Mouse (Mus musculus) embryonic facial prominence, embryonic 15.5 days (tissue): Measurements from ENCODE around the gene Il17rc. TPM values are rescaled to one million over a fixed set of nuclear protein-coding genes. Genes with fewer than 3 reads are reported as not detected.

Experiments
- ATAC-seq: fragments of 200-750 bp; cut with Nextera tagmentation; 2 replicates; pipeline ENCODE4 v1.8.0; 2017; ENCODE audit warnings: low read depth, moderate TSS enrichment; ENCODE audit not compliant: insufficient number of reproducible peaks, low FRiP score, low TSS enrichment
- H3K27ac ChIP-seq: fragments of 300-500 bp; sonication (generic); replicated peaks from 2 replicates; pipeline ENCODE4 v1.5.1; 2015; ENCODE audit warnings: mild to moderate bottlenecking, inconsistent platforms
- H3K27me3 ChIP-seq: fragments of 300-500 bp; sonication (generic); 2 replicates; pipeline ENCODE4 v1.6.1; 2015; ENCODE audit warnings: inconsistent platforms
- H3K36me3 ChIP-seq: fragments of 300-500 bp; sonication (generic); 2 replicates; pipeline ENCODE4 v1.6.1; 2015; ENCODE audit warnings: mild to moderate bottlenecking, inconsistent platforms
- H3K4me1 ChIP-seq: fragments of 300-500 bp; sonication (generic); 2 replicates; pipeline ENCODE4 v1.6.1; 2015; ENCODE audit warnings: inconsistent platforms
- H3K4me2 ChIP-seq: fragments of 300-500 bp; sonication (generic); replicated peaks from 2 replicates; pipeline ENCODE4 v1.6.1; 2015; ENCODE audit warnings: mild to moderate bottlenecking, inconsistent platforms
- H3K4me3 ChIP-seq: fragments of 300-500 bp; sonication (generic); replicated peaks from 2 replicates; pipeline ENCODE4 v1.5.1; 2015; ENCODE audit warnings: mild to moderate bottlenecking, inconsistent platforms
- H3K9ac ChIP-seq: fragments of 300-500 bp; sonication (generic); 2 replicates; pipeline ENCODE4 v1.6.1; 2015; ENCODE audit warnings: inconsistent platforms
- H3K9me3 ChIP-seq: fragments of 300-500 bp; sonication (generic); replicated peaks from 2 replicates; pipeline ENCODE4 v1.6.1; 2016; ENCODE audit warnings: inconsistent platforms
- WGBS: fragments of 180-500 bp; shearing (Covaris S2); methylation state at CpG from one replicate; pipeline ENCODE4 v1.1.7; 2015; 5-methylcytosine and 5-hydroxymethylcytosine counted together
- microRNA-seq: library from miRNA; unstranded; fragments of <30 nt; microRNA quantifications from one replicate; pipeline ENCODE4, GENCODE M21; 2016; ENCODE audit warnings: borderline number of aligned reads
- polyA plus RNA-seq: library from polyadenylated mRNA; unstranded; fragments of >200 nt; fragmentation: Nextera tagmentation; extraction: Ambion mirVana; gene quantifications from 2 replicates; pipeline ENCODE4 v1.2.1, GENCODE M21; 2015

Gene Il17rc
- polyA plus RNA-seq, 1 experiment from 2014 or later = 37.5 TPM

- Histone ChIP-seq H3K27ac (peak within 1 kb of the TSS; percentile 77), H3K4me2 (peak within 1 kb of the TSS; percentile 62), H3K4me3 (peak within 1 kb of the TSS; percentile 98), H3K9me3 (no peaks in the 10 kb centered on the region), H3K9ac (peak within 1 kb of the TSS; percentile 86), H3K36me3 (peaks cover 7% of the 10 kb centered on the region; the same call in 1 of the 2 replicates), H3K4me1 (peaks cover 17% of the 10 kb centered on the region), H3K27me3 (no peaks in the 10 kb centered on the region)
- WGBS = under 1% methylated on average over 47 of the region's 47 CpGs
- ATAC-seq = peak; percentile 70
Observed at GRCm38 (mm10) chr6:113530932-113531839, 60.0 kb downstream of the Il17rc start, which contains the start of the genes Emc3 and Fancd2. TSS of gene Emc3 (minus strand) at chr6:113531652. TSS of gene Fancd2 (plus strand) at chr6:113531682.

DNA sequence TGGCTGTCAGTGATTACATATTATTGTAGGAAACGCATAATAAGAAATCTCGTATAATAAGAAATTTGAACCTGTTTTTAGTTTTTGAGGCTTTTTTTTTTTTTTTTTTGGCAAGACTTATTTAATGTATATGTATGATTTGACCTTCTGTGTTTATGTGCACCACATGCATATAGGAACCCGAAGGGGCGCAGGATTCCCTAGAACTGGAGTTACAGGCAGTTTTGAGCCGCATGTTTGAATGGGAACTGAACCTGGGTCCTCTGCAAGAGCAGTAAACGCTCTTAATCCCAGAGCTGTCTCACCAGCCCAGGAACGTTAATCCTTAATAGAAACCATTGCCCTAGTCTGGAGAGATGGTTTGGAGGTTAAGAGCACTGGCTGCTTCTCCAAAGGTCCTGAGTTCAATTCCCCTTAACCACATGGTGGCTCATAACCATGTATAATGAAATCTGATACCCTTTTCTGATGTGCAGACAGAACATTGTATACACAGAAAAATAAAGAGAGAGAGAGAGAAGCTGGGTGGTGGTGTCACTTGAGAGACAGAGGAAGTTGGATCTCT is 60.7 kb downstream of the Il17rc start:
- H3K27ac ChIP-seq = peak overlapping the region; percentile 77; the same call in 1 of the 2 replicates
- no peak for ATAC-seq
- peak overlapping the region; percentile 62 for H3K4me2 ChIP-seq
- H3K9ac ChIP-seq = peak overlapping the region; percentile 86
- WGBS = 6% methylated on average over 7 of the region's 7 CpGs
- H3K27me3 ChIP-seq = no peaks in the 10 kb centered on the region
- H3K36me3 ChIP-seq = 0 out of 2 replicates have a peak, but pooled peaks cover 5% of the 10 kb centered on the region
- H3K9me3 ChIP-seq = no peaks in the 10 kb centered on the region
- H3K4me3 ChIP-seq = peak overlapping the region; percentile 98
- H3K4me1 ChIP-seq = peaks cover 17% of the 10 kb centered on the region

Small RNAs within 50 kb of the gene (microRNA-seq; reads per million reads assigned to microRNA genes)
- not detected for gene Gm23365
- not detected for gene Gm24387

Other genes starting within 250 kb of the Il17rc start
- 32.3 and 35.6 TPM in 2 replicates for gene Mtmr14, start 233.6 kb upstream of the Il17rc start, polyA plus RNA-seq
- 0.21 and 1.1 TPM in 2 replicates for gene Cpne9, start 189.1 kb upstream of the Il17rc start, polyA plus RNA-seq
- 18.0 and 22.9 TPM in 2 replicates for gene Brpf1, start 164.3 kb upstream of the Il17rc start, polyA plus RNA-seq
- 12.5 and 13.6 TPM in 2 replicates for gene Ogg1, start 144.5 kb upstream of the Il17rc start, polyA plus RNA-seq
- 100 and 101 TPM in 2 replicates for gene Camk1, start 127.4 kb upstream of the Il17rc start, polyA plus RNA-seq
- gene Tada3, start 93.5 kb upstream of the Il17rc start, polyA plus RNA-seq = 51.0 and 54.2 TPM in 2 replicates
- gene Arpc4, start 93.3 kb upstream of the Il17rc start, polyA plus RNA-seq = 381 and 384 TPM in 2 replicates
- 7.7 and 10.7 TPM in 2 replicates for gene Ttll3, start 82.2 kb upstream of the Il17rc start, polyA plus RNA-seq
- 16.7 and 19.7 TPM in 2 replicates for gene Rpusd3, start 52.1 kb upstream of the Il17rc start, polyA plus RNA-seq
- not detected in 2 replicates for gene Cidec, start 35.7 kb upstream of the Il17rc start, polyA plus RNA-seq
- gene Jagn1, start 28.9 kb upstream of the Il17rc start, polyA plus RNA-seq = 81.4 and 84.8 TPM in 2 replicates
- gene Il17re, start 12.9 kb upstream of the Il17rc start, polyA plus RNA-seq = 11.7 and 12.2 TPM in 2 replicates
- gene Creld1, start 11.9 kb downstream of the Il17rc start, polyA plus RNA-seq = 21.5 and 22.5 TPM in 2 replicates
- 1.6 and 2.0 TPM in 2 replicates for gene Prrt3, start 30.5 kb downstream of the Il17rc start, polyA plus RNA-seq
- gene Emc3, start 60.2 kb downstream of the Il17rc start, polyA plus RNA-seq = 101 and 103 TPM in 2 replicates
- 6.6 and 6.9 TPM in 2 replicates for gene Fancd2, start 60.3 kb downstream of the Il17rc start, polyA plus RNA-seq
- gene Fancd2os, start 129.3 kb downstream of the Il17rc start, polyA plus RNA-seq = 0.16 TPM in 1 of 2 replicates, not detected in the other
- 221 and 230 TPM in 2 replicates for gene Brk1, start 133.3 kb downstream of the Il17rc start, polyA plus RNA-seq
- gene Vhl, start 152.5 kb downstream of the Il17rc start, polyA plus RNA-seq = 43.4 and 47.8 TPM in 2 replicates
- gene Irak2, start 167.0 kb downstream of the Il17rc start, polyA plus RNA-seq = 4.0 and 5.8 TPM in 2 replicates
- 0.95 and 1.1 TPM in 2 replicates for gene Tatdn2, start 225.6 kb downstream of the Il17rc start, polyA plus RNA-seq
- 0.24 TPM in 1 of 2 replicates, not detected in the other for gene Ghrl, start 248.5 kb downstream of the Il17rc start, polyA plus RNA-seq